In genomic region chr19:5751742-5752141, GRCm38 (mm10) we compare ENCODE assay signal across 7 mouse cellular contexts. TPM values are rescaled to one million over a fixed set of nuclear protein-coding genes. Genes with fewer than 3 reads are reported as not detected.
DNase-seq lines count a peak whose midpoint lies in the region; ATAC-seq and TF ChIP-seq lines count a peak whose summit lies in the region.

No protein-coding gene starts in this region.

- H3K4me1 ChIP-seq in midbrain, embryonic 12.5 days = peaks cover 21% of the 10 kb centered on the region
- H3K4me1 ChIP-seq in midbrain, embryonic 13.5 days (replicated peaks) = peaks cover 21% of the 10 kb centered on the region
- H3K4me1 ChIP-seq in embryonic facial prominence, embryonic 13.5 days = peaks cover 22% of the 10 kb centered on the region
- peaks cover 6% of the 10 kb centered on the region for H3K4me1 ChIP-seq in kidney, embryonic 16.5 days (ENCODE audit: insufficient read depth, low read length)

- 9% methylated on average over 20 of the region's 20 CpGs for WGBS in midbrain, embryonic 12.5 days
- WGBS in midbrain, embryonic 13.5 days = 6% methylated on average over 20 of the region's 20 CpGs
- WGBS in embryonic facial prominence, embryonic 13.5 days = 10% methylated on average over 20 of the region's 20 CpGs
- 11% methylated on average over 20 of the region's 20 CpGs for WGBS in kidney, embryonic 16.5 days

- H3K36me3 ChIP-seq in midbrain, embryonic 12.5 days = no peaks in the 10 kb centered on the region
- H3K36me3 ChIP-seq in midbrain, embryonic 13.5 days = no peaks in the 10 kb centered on the region
- H3K36me3 ChIP-seq in embryonic facial prominence, embryonic 13.5 days = peaks cover 50% of the 10 kb centered on the region
- no peaks in the 10 kb centered on the region for H3K36me3 ChIP-seq in kidney, embryonic 16.5 days (ENCODE audit: insufficient read depth, low read length)

- no peak for TF ChIP-seq CTCF in left cerebral cortex, adult 2 months (IDR thresholded peaks at IDR 0.05)

- intact Hi-C loops in left cerebral cortex, adult 2 months (cut with DNase I) = no loop called here

- DNase-seq in lung, postnatal 14 days = peak; percentile 63
- no peak for DNase-seq in left cerebral cortex, adult 2 months (ENCODE audit: extremely low spot score in 1 of 2, low spot score in 2 of 2)
- no peak for DNase-seq in natural killer cell, adult 2 months (ENCODE audit: low spot score in 2 of 2)

- ATAC-seq in midbrain, embryonic 12.5 days (ENCODE audit: low FRiP score, low read depth) = peak; percentile 23; the same call in 1 of the 2 replicates
- ATAC-seq in midbrain, embryonic 13.5 days = no peak
- ATAC-seq in embryonic facial prominence, embryonic 13.5 days (ENCODE audit: insufficient number of reproducible peaks, insufficient read depth, low FRiP score, low TSS enrichment, low read depth) = no peak
- ATAC-seq in kidney, embryonic 16.5 days (ENCODE audit: low FRiP score, low TSS enrichment) = no peak

- peak overlapping the region; percentile 12; the same call in 1 of the 2 replicates for H3K4me2 ChIP-seq in midbrain, embryonic 12.5 days (replicated peaks)
- H3K4me2 ChIP-seq in midbrain, embryonic 13.5 days (replicated peaks) = no peak overlapping the region
- 0 out of 2 replicates have a peak overlapping the region, but pooled peaks have one; percentile 5 for H3K4me2 ChIP-seq in embryonic facial prominence, embryonic 13.5 days
- peak overlapping the region; percentile 32 for H3K4me2 ChIP-seq in kidney, embryonic 16.5 days (replicated peaks; ENCODE audit: low read depth, low read length)

- H3K9me3 ChIP-seq in midbrain, embryonic 12.5 days = no peaks in the 10 kb centered on the region
- no peaks in the 10 kb centered on the region for H3K9me3 ChIP-seq in midbrain, embryonic 13.5 days
- no peaks in the 10 kb centered on the region for H3K9me3 ChIP-seq in embryonic facial prominence, embryonic 13.5 days
- no peaks in the 10 kb centered on the region for H3K9me3 ChIP-seq in kidney, embryonic 16.5 days (ENCODE audit: low read length)

- H3K4me3 ChIP-seq in midbrain, embryonic 12.5 days = no peak overlapping the region
- no peak overlapping the region for H3K4me3 ChIP-seq in midbrain, embryonic 13.5 days (replicated peaks)
- peak overlapping the region; percentile 3; the same call in 1 of the 2 replicates for H3K4me3 ChIP-seq in embryonic facial prominence, embryonic 13.5 days
- H3K4me3 ChIP-seq in kidney, embryonic 16.5 days (ENCODE audit: low read length) = no peak overlapping the region
- H3K4me3 ChIP-seq in left cerebral cortex, adult 2 months = no peak overlapping the region

- H3K27ac ChIP-seq in midbrain, embryonic 12.5 days (replicated peaks) = no peak overlapping the region
- H3K27ac ChIP-seq in midbrain, embryonic 13.5 days = no peak overlapping the region
- no peak overlapping the region for H3K27ac ChIP-seq in embryonic facial prominence, embryonic 13.5 days
- no peak overlapping the region for H3K27ac ChIP-seq in kidney, embryonic 16.5 days (ENCODE audit: low read length)
- no peak overlapping the region for H3K27ac ChIP-seq in left cerebral cortex, adult 2 months

- H3K9ac ChIP-seq in midbrain, embryonic 12.5 days (replicated peaks) = peak overlapping the region; percentile 35; the same call in 1 of the 2 replicates
- no peak overlapping the region for H3K9ac ChIP-seq in midbrain, embryonic 13.5 days (replicated peaks)
- 0 out of 2 replicates have a peak overlapping the region, but pooled peaks have one; percentile 36 for H3K9ac ChIP-seq in embryonic facial prominence, embryonic 13.5 days
- H3K9ac ChIP-seq in kidney, embryonic 16.5 days (replicated peaks; ENCODE audit: low read length) = no peak overlapping the region; the same call in 1 of the 2 replicates

- H3K27me3 ChIP-seq in midbrain, embryonic 12.5 days = peaks cover 90% of the 10 kb centered on the region
- peaks cover 88% of the 10 kb centered on the region for H3K27me3 ChIP-seq in midbrain, embryonic 13.5 days
- H3K27me3 ChIP-seq in embryonic facial prominence, embryonic 13.5 days = peaks cover 87% of the 10 kb centered on the region
- peaks cover 25% of the 10 kb centered on the region for H3K27me3 ChIP-seq in kidney, embryonic 16.5 days (ENCODE audit: insufficient read depth, low read length)

RNA-seq across cellular contexts. Expression of gene Ltbp3, which starts 11.0 kb away (rescaled TPM):
- polyA plus RNA-seq in midbrain, embryonic 12.5 days (2016; fragmentation: Nextera tagmentation; extraction: Ambion mirVana) = 7.9 and 9.1 TPM in 2 replicates
- polyA plus RNA-seq in midbrain, embryonic 13.5 days (2015; fragmentation: Nextera tagmentation; extraction: Ambion mirVana) = 7.1 and 9.5 TPM in 2 replicates
- polyA plus RNA-seq in embryonic facial prominence, embryonic 13.5 days (2015; fragmentation: Nextera tagmentation; extraction: Ambion mirVana) = 44.4 and 47.8 TPM in 2 replicates
- polyA plus RNA-seq in kidney, embryonic 16.5 days (2015; fragmentation: Nextera tagmentation; extraction: Ambion mirVana) = 18.1 and 21.5 TPM in 2 replicates
- total RNA-seq in left cerebral cortex, adult 2 months (2021) = 10 to 100 TPM; 38.9 to 43.1 TPM

RNA-seq across cellular contexts. Expression of gene Scyl1, which starts 19.5 kb away (rescaled TPM):
- polyA plus RNA-seq in midbrain, embryonic 12.5 days (2016; fragmentation: Nextera tagmentation; extraction: Ambion mirVana) = 63.6 and 68.4 TPM in 2 replicates
- 64.9 and 70.0 TPM in 2 replicates for polyA plus RNA-seq in midbrain, embryonic 13.5 days (2015; fragmentation: Nextera tagmentation; extraction: Ambion mirVana)
- 73.0 and 75.3 TPM in 2 replicates for polyA plus RNA-seq in embryonic facial prominence, embryonic 13.5 days (2015; fragmentation: Nextera tagmentation; extraction: Ambion mirVana)
- 82.9 and 85.3 TPM in 2 replicates for polyA plus RNA-seq in kidney, embryonic 16.5 days (2015; fragmentation: Nextera tagmentation; extraction: Ambion mirVana)
- total RNA-seq in left cerebral cortex, adult 2 months (2021) = 10 to 100 TPM; 92.0 to 98.0 TPM

RNA-seq across cellular contexts. Expression of gene Fam89b, which starts 22.3 kb away (rescaled TPM):
- polyA plus RNA-seq in midbrain, embryonic 12.5 days (2016; fragmentation: Nextera tagmentation; extraction: Ambion mirVana) = 175 and 186 TPM in 2 replicates
- polyA plus RNA-seq in midbrain, embryonic 13.5 days (2015; fragmentation: Nextera tagmentation; extraction: Ambion mirVana) = 179 and 197 TPM in 2 replicates
- polyA plus RNA-seq in embryonic facial prominence, embryonic 13.5 days (2015; fragmentation: Nextera tagmentation; extraction: Ambion mirVana) = 115 and 126 TPM in 2 replicates
- polyA plus RNA-seq in kidney, embryonic 16.5 days (2015; fragmentation: Nextera tagmentation; extraction: Ambion mirVana) = 93.4 and 97.9 TPM in 2 replicates
- 10 to 100 TPM; 27.5 to 32.4 TPM for total RNA-seq in left cerebral cortex, adult 2 months (2021)

RNA-seq across cellular contexts. Expression of gene Ehbp1l1, which starts 25.6 kb away (rescaled TPM):
- polyA plus RNA-seq in midbrain, embryonic 12.5 days (2016; fragmentation: Nextera tagmentation; extraction: Ambion mirVana) = 8.2 and 9.1 TPM in 2 replicates
- 8.9 and 10.5 TPM in 2 replicates for polyA plus RNA-seq in midbrain, embryonic 13.5 days (2015; fragmentation: Nextera tagmentation; extraction: Ambion mirVana)
- polyA plus RNA-seq in embryonic facial prominence, embryonic 13.5 days (2015; fragmentation: Nextera tagmentation; extraction: Ambion mirVana) = 9.9 and 14.0 TPM in 2 replicates
- 19.5 and 25.0 TPM in 2 replicates for polyA plus RNA-seq in kidney, embryonic 16.5 days (2015; fragmentation: Nextera tagmentation; extraction: Ambion mirVana)
- total RNA-seq in left cerebral cortex, adult 2 months (2021) = 10 to 100 TPM; 21.1 to 30.7 TPM

RNA-seq across cellular contexts. Expression of gene Kcnk7, which starts 47.6 kb away (rescaled TPM):
- polyA plus RNA-seq in midbrain, embryonic 12.5 days (2016; fragmentation: Nextera tagmentation; extraction: Ambion mirVana) = 0.36 TPM in 1 of 2 replicates, not detected in the other
- polyA plus RNA-seq in midbrain, embryonic 13.5 days (2015; fragmentation: Nextera tagmentation; extraction: Ambion mirVana) = 0.15 TPM in 1 of 2 replicates, not detected in the other
- 0.52 and 0.59 TPM in 2 replicates for polyA plus RNA-seq in embryonic facial prominence, embryonic 13.5 days (2015; fragmentation: Nextera tagmentation; extraction: Ambion mirVana)
- polyA plus RNA-seq in kidney, embryonic 16.5 days (2015; fragmentation: Nextera tagmentation; extraction: Ambion mirVana) = 0.15 and 0.23 TPM in 2 replicates
- not detected for total RNA-seq in left cerebral cortex, adult 2 months (2021)

Comparison
In these comparisons a context has a peak if more than half of its experiments do, and no peak if none do; other contexts are left out.
1. H3K9ac ChIP-seq: peak in midbrain, embryonic 12.5 days (single experiment) and embryonic facial prominence, embryonic 13.5 days (single experiment); none in midbrain, embryonic 13.5 days (single experiment) and kidney, embryonic 16.5 days (single experiment).